Mouse (Mus musculus): ENCODE results near the gene Zfp874a. TPM values are rescaled to one million over a fixed set of nuclear protein-coding genes. Genes with fewer than 3 reads are reported as not detected.
A peak's percentile ranks its signal among the peaks of the same experiment; 100 is the strongest.
"Not testable (repeated sequence)": the region's sequence is repeated elsewhere in the genome, so short reads cannot be mapped to it uniquely, and the experiment has no call there.

The Zfp874a gene
- 6.0 and 6.8 TPM in 2 replicates for polyA plus RNA-seq (2016; fragmentation: Nextera tagmentation; extraction: Ambion mirVana)

DNA sequence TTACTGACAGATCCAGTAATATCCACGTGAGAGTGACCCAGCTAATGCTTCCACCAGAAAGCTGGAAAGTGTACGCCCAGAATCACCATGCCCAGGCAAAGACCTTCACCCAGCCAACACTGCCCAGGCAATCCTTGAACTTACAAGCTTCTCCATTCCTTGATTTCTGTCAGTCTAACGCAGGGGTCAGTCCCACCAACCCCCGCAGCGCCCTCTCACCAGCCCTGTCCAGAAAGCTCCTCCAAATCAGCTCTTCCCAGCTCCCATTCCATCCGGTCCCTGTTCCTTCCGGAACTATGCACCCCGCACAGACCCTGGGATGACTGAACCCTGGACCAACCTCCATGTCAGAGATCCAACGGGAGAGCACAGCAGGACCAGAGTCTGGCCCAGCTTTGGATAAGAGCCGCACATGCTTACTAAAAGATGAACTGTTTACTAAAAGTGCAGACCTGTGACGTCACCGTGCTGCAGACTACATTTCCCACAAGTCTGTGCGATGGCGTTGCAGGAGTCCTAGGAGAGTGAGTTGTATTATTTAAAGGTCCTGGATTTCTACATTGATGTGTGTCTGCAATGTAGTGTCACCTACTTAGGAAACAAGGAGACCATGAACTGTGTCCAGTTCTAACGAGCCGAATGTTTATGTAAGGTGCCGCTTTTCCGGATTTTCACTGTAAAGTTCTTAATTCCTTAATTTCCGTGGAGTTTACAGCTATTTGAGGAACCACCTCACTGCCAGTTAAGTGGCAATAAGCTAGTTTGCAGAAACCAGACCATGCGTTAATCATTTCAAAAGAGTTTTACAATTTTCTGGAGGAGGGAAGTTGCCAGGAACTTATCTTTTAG, at the start of gene Zfp874a:
TSS of gene Zfp874a (minus strand) at position 453 of the 849 bp plus-strand sequence.
- Histone ChIP-seq H3K36me3 (no peaks in the 10 kb centered on the region), H3K9ac (replicated peaks) (peak within 1 kb of the TSS; percentile 63), H3K4me2 (replicated peaks) (peak within 1 kb of the TSS; percentile 73), H3K9me3 (no peaks in the 10 kb centered on the region), H3K4me1 (peaks cover 6% of the 10 kb centered on the region; the same call in 1 of the 2 replicates), H3K4me3 (peak within 1 kb of the TSS; percentile 60), H3K27me3 (no peaks in the 10 kb centered on the region), H3K27ac (replicated peaks) (no peak within 1 kb of the TSS)
- 2% methylated on average over 20 of the region's 20 CpGs for WGBS
- peak; percentile 97 for ATAC-seq (ENCODE audit: low FRiP score, low read depth)

DNA sequence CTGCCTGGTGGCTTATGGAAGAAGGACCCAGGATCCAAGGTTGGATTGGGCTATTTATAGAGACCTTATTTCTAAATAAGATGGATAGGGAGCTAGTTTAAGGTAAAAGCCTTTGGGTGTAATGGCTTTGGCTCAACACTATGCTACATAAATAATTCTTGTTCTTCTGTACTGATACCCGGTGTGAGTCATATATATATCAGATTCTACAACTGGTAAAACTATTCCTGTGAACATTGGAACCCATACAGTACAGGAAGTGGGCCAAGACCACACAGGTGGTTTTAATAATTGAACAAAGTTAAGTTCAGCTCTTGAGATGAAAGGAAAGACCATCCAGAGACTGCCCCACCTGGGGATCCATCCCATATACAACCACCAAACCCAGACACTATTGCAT, 49.5 kb upstream of the Zfp874a start:
- H3K9ac ChIP-seq (replicated peaks), result no peak overlapping the region
- peaks cover 8% of the 10 kb centered on the region for H3K4me1 ChIP-seq
- H3K27ac ChIP-seq (replicated peaks), result no peak overlapping the region
- no peaks in the 10 kb centered on the region; the same call in 1 of the 2 replicates for H3K36me3 ChIP-seq
- no peaks in the 10 kb centered on the region for H3K9me3 ChIP-seq
- 78% methylated on average over 1 of the region's 1 CpGs for WGBS
- H3K4me3 ChIP-seq, result no peak overlapping the region
- H3K4me2 ChIP-seq (replicated peaks), result peak overlapping the region; percentile 68; the same call in 1 of the 2 replicates
- ATAC-seq (ENCODE audit: low FRiP score, low read depth), result peak; percentile 27; the same call in 1 of the 2 replicates
- H3K27me3 ChIP-seq, result no peaks in the 10 kb centered on the region

DNA sequence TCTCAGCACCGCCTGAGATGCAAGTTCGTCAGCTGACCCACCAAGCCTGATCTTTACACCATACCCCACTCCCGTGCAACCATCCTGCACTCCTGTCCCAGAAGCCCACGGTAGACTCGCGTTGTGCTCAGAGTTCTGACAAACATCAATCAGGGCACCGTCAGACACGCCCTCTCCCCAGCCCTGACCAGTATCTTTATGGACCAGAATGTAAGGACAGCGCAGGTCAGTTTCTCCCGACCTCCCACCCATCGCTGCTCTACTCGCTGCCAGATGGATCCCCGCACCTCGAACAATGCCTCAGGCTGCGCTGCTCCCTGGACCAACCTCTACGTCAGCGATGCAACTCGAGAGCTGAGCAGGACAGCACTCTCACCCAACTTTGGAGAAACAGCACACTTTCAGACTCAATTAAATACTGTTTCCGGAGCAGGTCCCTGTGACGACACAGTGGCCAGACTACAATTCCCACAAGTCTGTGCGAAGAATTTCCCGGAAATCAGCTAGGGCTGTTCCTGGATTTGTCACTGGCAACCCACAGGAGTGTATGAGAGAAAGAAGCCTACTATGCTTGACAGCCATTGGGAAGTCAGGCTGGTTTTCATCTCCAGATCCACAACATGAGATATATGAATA, 48.8 kb upstream of the Zfp874a start, which contains the start of gene Zfp58:
TSS of gene Zfp58 (minus strand) at position 472 of the 636 bp plus-strand sequence.
- peaks cover 8% of the 10 kb centered on the region for H3K4me1 ChIP-seq
- H3K27me3 ChIP-seq, result no peaks in the 10 kb centered on the region
- peak within 1 kb of the TSS; percentile 68 for H3K4me2 ChIP-seq (replicated peaks)
- peak within 1 kb of the TSS; percentile 81 for H3K4me3 ChIP-seq
- H3K36me3 ChIP-seq, result peaks cover 5% of the 10 kb centered on the region
- no peaks in the 10 kb centered on the region for H3K9me3 ChIP-seq
- H3K27ac ChIP-seq (replicated peaks), result 0 out of 2 replicates have a peak within 1 kb of the TSS, but pooled peaks have one; percentile 43
- peak; percentile 98 for ATAC-seq (ENCODE audit: low FRiP score, low read depth)
- peak within 1 kb of the TSS; percentile 72 for H3K9ac ChIP-seq (replicated peaks)
- 0% methylated on average over 22 of the region's 22 CpGs for WGBS

GRCm38 (mm10) chr13:67495631-67496030, 44.2 kb upstream of the Zfp874a start:
- Histone ChIP-seq H3K27me3 (no peaks in the 10 kb centered on the region), H3K4me1 (peaks cover 8% of the 10 kb centered on the region), H3K27ac (replicated peaks) (no peak overlapping the region), H3K36me3 (peaks cover 48% of the 10 kb centered on the region), H3K9me3 (peaks cover 17% of the 10 kb centered on the region), H3K4me2 (replicated peaks) (no peak overlapping the region), H3K9ac (replicated peaks) (no peak overlapping the region), H3K4me3 (no peak overlapping the region)
- whole genome bisulfite sequencing, result 88% methylated on average over 1 of the region's 1 CpGs
- ATAC-seq (ENCODE audit: low FRiP score, low read depth), result no peak

DNA sequence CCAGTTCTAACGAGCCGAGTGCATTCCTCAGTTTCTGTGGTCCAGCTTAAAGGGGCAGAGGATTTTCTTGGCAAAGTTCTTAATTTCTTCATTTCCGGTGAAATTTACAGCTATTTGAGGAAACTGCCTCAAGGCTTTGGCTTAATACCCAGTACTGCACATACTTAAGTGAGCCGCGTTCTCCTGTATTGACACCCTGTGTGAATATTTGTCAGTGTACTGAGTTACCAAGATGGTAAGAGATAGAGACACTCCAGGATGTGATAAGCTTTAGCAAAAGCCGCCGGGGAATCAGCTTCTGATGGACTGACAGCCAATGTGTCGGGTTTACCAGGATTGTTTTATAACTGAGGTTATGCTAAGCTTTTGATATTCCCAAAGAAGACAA, 33.0 kb upstream of the Zfp874a start:
- no peaks in the 10 kb centered on the region for H3K9me3 ChIP-seq
- no peaks in the 10 kb centered on the region for H3K27me3 ChIP-seq
- peak overlapping the region; percentile 63 for H3K4me3 ChIP-seq
- peaks cover 8% of the 10 kb centered on the region; the same call in 1 of the 2 replicates for H3K4me1 ChIP-seq
- peak; percentile 63 for ATAC-seq (ENCODE audit: low FRiP score, low read depth)
- H3K4me2 ChIP-seq (replicated peaks), result peak overlapping the region; percentile 69
- H3K36me3 ChIP-seq, result peaks cover 5% of the 10 kb centered on the region; the same call in 1 of the 2 replicates
- no peak overlapping the region for H3K27ac ChIP-seq (replicated peaks)
- H3K9ac ChIP-seq (replicated peaks), result peak overlapping the region; percentile 61
- WGBS, result 43% methylated on average over 8 of the region's 8 CpGs

DNA sequence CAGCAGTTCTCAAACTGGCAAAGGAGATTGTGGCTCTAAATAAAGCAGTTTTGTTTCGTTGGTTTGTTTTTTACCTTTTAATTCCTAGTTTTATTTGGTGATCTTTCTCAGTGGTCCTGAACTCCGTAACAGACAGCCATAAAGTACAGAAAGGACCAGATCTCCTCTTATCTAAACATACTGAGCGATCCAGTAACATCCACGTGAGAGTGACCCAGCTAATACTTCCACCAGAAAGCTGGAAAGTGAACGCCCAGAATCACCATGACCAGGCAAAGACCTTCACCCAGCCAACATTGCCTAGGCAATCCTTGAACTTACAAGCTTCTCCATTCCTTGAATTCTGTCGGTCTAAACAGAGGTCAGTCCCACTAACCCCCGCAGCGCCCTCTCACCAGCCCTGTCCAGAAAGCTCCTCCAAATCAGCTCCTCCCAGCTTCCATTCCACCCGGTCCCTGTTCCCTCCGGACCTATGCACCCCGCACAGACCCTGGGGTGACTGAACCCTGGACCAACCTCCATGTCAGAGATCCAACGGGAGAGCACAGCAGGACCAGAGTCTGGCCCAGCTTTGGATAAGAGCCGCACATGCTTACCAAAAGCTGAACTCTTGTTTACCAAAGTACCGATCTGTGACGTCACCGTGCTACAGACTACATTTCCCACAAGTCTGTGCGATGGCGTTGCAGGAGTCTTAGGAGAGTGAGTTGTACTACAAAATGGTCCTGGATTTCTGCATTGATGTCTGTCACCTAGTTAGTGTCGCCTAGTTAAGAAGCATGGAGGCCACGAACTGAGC, 32.4 kb upstream of the Zfp874a start, which contains the start of gene Zfp874b:
TSS of gene Zfp874b (minus strand) at position 634 of the 799 bp plus-strand sequence.
- Histone ChIP-seq H3K9me3 (no peaks in the 10 kb centered on the region), H3K4me1 (peaks cover 8% of the 10 kb centered on the region; the same call in 1 of the 2 replicates), H3K9ac (replicated peaks) (peak within 1 kb of the TSS; percentile 61), H3K4me3 (peak within 1 kb of the TSS; percentile 63), H3K27me3 (no peaks in the 10 kb centered on the region), H3K4me2 (replicated peaks) (peak within 1 kb of the TSS; percentile 69), H3K27ac (replicated peaks) (no peak within 1 kb of the TSS), H3K36me3 (peaks cover 2% of the 10 kb centered on the region; the same call in 1 of the 2 replicates)
- WGBS, result 6% methylated on average over 20 of the region's 20 CpGs
- ATAC-seq (ENCODE audit: low FRiP score, low read depth), result peak; percentile 94

GRCm38 (mm10) chr13:67481528-67481927, 30.1 kb upstream of the Zfp874a start:
- ATAC-seq (ENCODE audit: low FRiP score, low read depth), result no peak
- 63% methylated on average over 4 of the region's 4 CpGs for WGBS

DNA sequence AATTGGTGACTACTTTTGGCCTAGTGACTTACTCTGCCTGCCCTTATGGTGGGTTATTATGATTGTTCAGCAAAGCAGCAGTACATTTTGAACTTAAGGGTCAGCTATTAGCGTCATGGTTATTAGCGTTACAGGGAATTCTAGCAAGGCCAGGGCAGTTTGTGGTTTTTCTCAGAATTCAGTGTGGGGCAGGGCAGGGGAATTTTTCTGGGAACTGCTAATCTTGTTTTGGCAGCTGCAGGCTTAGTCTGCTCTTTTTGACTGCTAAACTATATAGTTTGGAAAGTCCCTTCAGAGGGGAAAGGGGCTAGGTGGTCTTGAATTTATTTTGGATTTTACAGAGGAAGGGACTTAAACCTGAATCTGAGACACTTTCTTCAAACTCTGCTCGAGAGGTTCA, 17.9 kb upstream of the Zfp874a start:
- Histone ChIP-seq H3K27ac (replicated peaks) (no peak overlapping the region), H3K4me2 (replicated peaks) (no peak overlapping the region), H3K9ac (replicated peaks) (no peak overlapping the region), H3K4me1 (no peaks in the 10 kb centered on the region), H3K9me3 (no peaks in the 10 kb centered on the region), H3K36me3 (peaks cover 11% of the 10 kb centered on the region; the same call in 1 of the 2 replicates), H3K4me3 (no peak overlapping the region), H3K27me3 (no peaks in the 10 kb centered on the region)
- ATAC-seq (ENCODE audit: low FRiP score, low read depth), result no peak
- 89% methylated on average over 3 of the region's 3 CpGs for WGBS

More at GRCm38 (mm10) chr13:67481528-67481927, 30.1 kb upstream of the Zfp874a start:
- H3K4me3 ChIP-seq, result no peak overlapping the region
- no peaks in the 10 kb centered on the region for H3K9me3 ChIP-seq
- H3K9ac ChIP-seq (replicated peaks), result no peak overlapping the region
- H3K27ac ChIP-seq (replicated peaks), result no peak overlapping the region
- peaks cover 8% of the 10 kb centered on the region; the same call in 1 of the 2 replicates for H3K4me1 ChIP-seq
- H3K36me3 ChIP-seq, result no peaks in the 10 kb centered on the region
- no peak overlapping the region for H3K4me2 ChIP-seq (replicated peaks)
- H3K27me3 ChIP-seq, result no peaks in the 10 kb centered on the region

DNA sequence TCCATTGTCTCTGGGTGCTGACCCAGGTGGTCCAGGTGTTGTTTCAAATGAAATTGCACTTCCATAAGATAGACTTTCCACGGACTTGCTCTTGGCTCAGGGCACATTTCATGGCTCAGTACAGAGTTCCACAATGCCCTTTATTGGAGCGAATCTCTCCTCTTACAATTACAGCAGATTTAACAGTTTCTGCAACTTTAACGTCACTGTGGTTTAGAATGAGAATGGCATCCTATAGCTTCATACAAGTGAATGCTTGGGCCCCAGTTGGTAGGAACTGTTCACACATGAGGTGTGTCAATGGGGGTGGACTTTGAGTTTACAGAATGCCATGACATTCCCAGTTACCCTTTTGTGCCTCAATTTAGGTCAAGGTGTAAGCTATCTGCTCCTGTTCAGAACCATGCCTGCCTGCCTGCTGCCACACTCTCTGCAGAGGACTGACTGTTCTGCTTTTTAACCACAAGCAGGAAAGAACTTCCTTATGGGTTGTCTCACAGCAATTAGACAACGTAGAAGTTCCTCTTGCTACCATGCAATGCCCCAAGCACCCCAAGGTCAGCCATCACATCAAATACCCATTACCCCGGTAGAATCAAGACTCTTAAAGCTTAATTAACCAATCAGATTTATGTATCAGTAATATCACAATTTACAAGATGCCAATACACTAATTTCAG, 12.2 kb upstream of the Zfp874a start:
- not testable (repeated sequence) for ATAC-seq (ENCODE audit: low FRiP score, low read depth); H3K4me3 ChIP-seq; H3K4me1 ChIP-seq; H3K9ac ChIP-seq (replicated peaks); H3K36me3 ChIP-seq; H3K27me3 ChIP-seq; H3K4me2 ChIP-seq (replicated peaks); H3K9me3 ChIP-seq; H3K27ac ChIP-seq (replicated peaks)
- WGBS, result 85% methylated on average over 3 of the region's 5 CpGs

- no peaks in the 10 kb centered on the region for H3K36me3 ChIP-seq
- H3K9me3 ChIP-seq, result no peaks in the 10 kb centered on the region
- peaks cover 6% of the 10 kb centered on the region; the same call in 1 of the 2 replicates for H3K4me1 ChIP-seq
- no peak overlapping the region for H3K27ac ChIP-seq (replicated peaks)
- ATAC-seq (ENCODE audit: low FRiP score, low read depth), result peak; percentile 17
- H3K4me3 ChIP-seq, result peak overlapping the region; percentile 60
- no peaks in the 10 kb centered on the region for H3K27me3 ChIP-seq
- 2% methylated on average over 3 of the region's 3 CpGs for WGBS
- peak overlapping the region; percentile 49; the same call in 1 of the 2 replicates for H3K9ac ChIP-seq (replicated peaks)
- peak overlapping the region; percentile 73 for H3K4me2 ChIP-seq (replicated peaks)
These were observed 541 bp upstream of the Zfp874a start for GRCm38 (mm10) chr13:67452021-67452309.

- H3K27me3 ChIP-seq; H3K36me3 ChIP-seq; ATAC-seq (ENCODE audit: low FRiP score, low read depth); H3K27ac ChIP-seq (replicated peaks); H3K4me3 ChIP-seq; H3K4me1 ChIP-seq; H3K9me3 ChIP-seq; H3K4me2 ChIP-seq (replicated peaks); H3K9ac ChIP-seq (replicated peaks): not testable (repeated sequence)
- WGBS, result 88% methylated on average over 1 of the region's 3 CpGs
These were observed 14.3 kb downstream of the Zfp874a start for GRCm38 (mm10) chr13:67437095-67437494.
